Mouse (Mus musculus) liver, embryonic 16.5 days (tissue): ENCODE measurements around the gene 9230102O04Rik. TPM values are rescaled to one million over a fixed set of nuclear protein-coding genes. Genes with fewer than 3 reads are reported as not detected.
A peak's percentile ranks its signal among the peaks of the same experiment; 100 is the strongest.

Source experiments
- ATAC-seq: fragments of 200-750 bp; cut with Nextera tagmentation; 2 replicates; pipeline ENCODE4 v1.8.0; 2017; ENCODE audit warnings: low read depth, mild to moderate bottlenecking, moderate number of reproducible peaks, moderate library complexity
- H3K27ac ChIP-seq: fragments of 300-500 bp; sonication (generic); 2 replicates; pipeline ENCODE4 v1.5.1; 2014; ENCODE audit warnings: mild to moderate bottlenecking, low read length
- H3K27me3 ChIP-seq: fragments of 300-500 bp; sonication (generic); 2 replicates; pipeline ENCODE4 v1.6.1; 2014; ENCODE audit warnings: low read depth, low read length, mixed read lengths; ENCODE audit not compliant: control insufficient read depth, insufficient read depth
- H3K36me3 ChIP-seq: fragments of 300-500 bp; sonication (generic); 2 replicates; pipeline ENCODE4 v1.6.1; 2014; ENCODE audit warnings: mild to moderate bottlenecking; ENCODE audit not compliant: control insufficient read depth, insufficient read depth
- H3K4me1 ChIP-seq: fragments of 300-500 bp; sonication (generic); 2 replicates; pipeline ENCODE4 v1.6.1; 2014; ENCODE audit warnings: low read depth, low read length, mixed read lengths; ENCODE audit not compliant: control insufficient read depth
- H3K4me2 ChIP-seq: fragments of 300-500 bp; sonication (generic); 2 replicates; pipeline ENCODE4 v1.6.1; 2014; ENCODE audit warnings: low read depth, low read length, mixed read lengths
- H3K4me3 ChIP-seq: fragments of 300-500 bp; sonication (generic); 2 replicates; pipeline ENCODE4 v1.5.1; 2014; ENCODE audit warnings: low read depth, mild to moderate bottlenecking, low read length
- H3K9ac ChIP-seq: fragments of 300-500 bp; sonication (generic); 2 replicates; pipeline ENCODE4 v1.6.1; 2014; ENCODE audit warnings: low read depth, low read length
- H3K9me3 ChIP-seq: fragments of 300-500 bp; sonication (generic); replicated peaks from 2 replicates; pipeline ENCODE4 v1.6.1; 2016; ENCODE audit warnings: low read length; ENCODE audit not compliant: control insufficient read depth
- WGBS: fragments of 180-500 bp; shearing (Covaris S2); extraction: QIAGEN DNeasy Blood & Tissue Kit; methylation state at CpG from one replicate; pipeline ENCODE4 v1.1.7; 2014; ENCODE audit not compliant: insufficient replicate concordance; 5-methylcytosine and 5-hydroxymethylcytosine counted together
- polyA plus RNA-seq: library from polyadenylated mRNA; unstranded; fragments of >200 nt; fragmentation: Nextera tagmentation; extraction: Ambion mirVana; gene quantifications from 2 replicates; pipeline ENCODE4 v1.2.1, GENCODE M21; 2015

The 9230102O04Rik gene
- polyA plus RNA-seq, 1 experiment from 2014 or later: not detected

DNA sequence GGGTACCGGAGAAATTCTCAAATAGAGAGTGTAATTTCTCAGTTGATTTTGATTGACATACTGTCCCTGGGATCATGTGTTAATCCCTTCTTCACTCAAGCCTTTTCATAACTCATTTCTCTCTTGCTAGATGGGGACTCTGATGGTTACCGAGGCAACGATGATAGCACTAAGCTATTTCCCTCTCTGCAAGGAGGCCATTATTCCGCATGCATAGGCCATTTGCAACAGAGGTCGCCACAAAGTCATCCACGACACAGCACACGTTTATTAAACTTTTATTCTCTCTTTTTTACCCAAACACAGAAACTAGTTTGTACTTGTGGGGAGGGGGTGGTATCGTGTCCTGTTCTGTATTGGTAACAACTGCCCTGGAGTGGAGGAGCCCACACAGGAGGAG lies 8.5 kb upstream of the 9230102O04Rik start:
- no peaks in the 10 kb centered on the region; the same call in 1 of the 2 replicates for H3K4me1 ChIP-seq
- 17% methylated on average over 8 of the region's 8 CpGs for WGBS
- no peak overlapping the region for H3K9ac ChIP-seq
- H3K9me3 ChIP-seq: no peaks in the 10 kb centered on the region
- H3K27me3 ChIP-seq: peaks cover 61% of the 10 kb centered on the region
- no peaks in the 10 kb centered on the region for H3K36me3 ChIP-seq
- H3K4me2 ChIP-seq: no peak overlapping the region
- no peak overlapping the region for H3K4me3 ChIP-seq
- H3K27ac ChIP-seq: no peak overlapping the region
- ATAC-seq: no peak

DNA sequence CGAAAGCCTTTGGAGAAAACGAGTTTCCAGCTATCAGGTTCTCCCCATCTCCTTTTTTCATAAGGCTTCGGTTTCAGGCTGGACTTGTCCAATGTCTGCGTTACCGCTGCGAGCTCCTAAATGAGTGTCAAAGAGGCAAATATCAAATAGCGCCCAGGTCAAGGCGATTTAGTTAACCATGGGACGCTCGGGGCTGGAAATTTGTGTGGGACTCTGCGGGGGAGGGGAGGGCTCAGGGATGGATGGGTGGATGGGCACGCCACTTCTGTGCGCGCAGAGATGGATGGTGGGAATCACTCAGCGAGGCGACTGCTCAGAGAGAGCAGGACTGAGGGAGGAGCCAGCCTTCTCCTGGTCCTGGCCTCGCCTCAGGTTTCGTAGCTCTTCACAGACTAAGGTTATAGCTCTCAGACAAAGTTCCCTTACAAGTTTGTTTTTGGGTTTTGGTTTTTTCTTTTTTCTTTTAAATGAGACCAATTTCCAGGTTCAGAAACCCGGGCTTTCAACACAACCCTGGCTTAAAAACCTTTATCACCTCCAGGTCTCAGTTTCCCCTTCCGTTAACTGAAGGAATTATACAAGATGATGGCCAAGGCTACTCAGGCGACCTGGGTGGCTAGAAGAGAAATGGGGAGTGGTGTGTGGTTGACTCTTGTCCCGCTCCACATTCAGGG lies 6.9 kb upstream of the 9230102O04Rik start:
- Histone ChIP-seq H3K27me3 (peaks cover 73% of the 10 kb centered on the region), H3K9ac (no peak overlapping the region), H3K4me3 (0 out of 2 replicates have a peak overlapping the region, but pooled peaks have one; percentile 8), H3K4me2 (no peak overlapping the region), H3K4me1 (no peaks in the 10 kb centered on the region), H3K27ac (no peak overlapping the region), H3K36me3 (no peaks in the 10 kb centered on the region), H3K9me3 (no peaks in the 10 kb centered on the region)
- 3% methylated on average over 22 of the region's 22 CpGs for WGBS
- no peak for ATAC-seq

DNA sequence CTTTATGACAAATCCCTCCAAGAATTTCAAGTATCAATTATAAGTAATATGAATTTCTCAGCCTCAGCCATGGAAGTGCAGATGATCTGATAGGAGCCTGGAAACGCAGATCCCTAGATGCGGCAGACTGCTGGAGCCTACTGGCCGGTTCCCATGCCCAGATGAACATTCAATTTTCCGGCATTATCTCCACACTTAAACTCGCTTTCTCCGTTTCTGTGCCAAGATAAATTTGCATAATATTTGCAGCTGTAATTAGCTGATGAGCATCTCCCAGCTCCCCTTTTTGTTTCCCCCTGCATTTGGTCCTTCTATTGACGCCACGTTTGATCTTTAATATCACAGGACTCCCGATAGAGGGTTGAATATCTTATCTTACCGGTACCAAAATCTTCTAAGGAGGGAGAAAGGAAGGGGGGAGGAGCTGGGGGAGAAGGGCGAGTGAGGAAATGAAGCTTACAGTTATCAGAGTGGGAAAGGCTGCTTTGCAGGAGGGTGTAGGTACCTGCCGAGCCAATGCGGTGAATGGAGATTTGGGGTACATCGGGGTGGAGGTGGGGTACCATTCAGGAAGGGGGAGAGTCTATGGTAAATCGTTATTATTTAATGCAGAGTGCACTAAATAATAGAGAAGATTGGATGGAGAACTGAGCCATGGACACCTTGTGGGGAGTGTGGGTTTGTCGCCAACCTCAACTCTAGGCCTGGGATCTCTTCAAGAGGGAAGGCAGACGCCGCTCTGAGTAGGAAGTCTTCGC lies 5.7 kb upstream of the 9230102O04Rik start:
- H3K27ac ChIP-seq: no peak overlapping the region
- H3K27me3 ChIP-seq: peaks cover 84% of the 10 kb centered on the region
- H3K9me3 ChIP-seq: no peaks in the 10 kb centered on the region
- no peaks in the 10 kb centered on the region for H3K36me3 ChIP-seq
- H3K4me3 ChIP-seq: no peak overlapping the region
- no peak overlapping the region for H3K9ac ChIP-seq
- H3K4me2 ChIP-seq: no peak overlapping the region
- no peak for ATAC-seq
- 2% methylated on average over 19 of the region's 19 CpGs for WGBS
- H3K4me1 ChIP-seq: no peaks in the 10 kb centered on the region

DNA sequence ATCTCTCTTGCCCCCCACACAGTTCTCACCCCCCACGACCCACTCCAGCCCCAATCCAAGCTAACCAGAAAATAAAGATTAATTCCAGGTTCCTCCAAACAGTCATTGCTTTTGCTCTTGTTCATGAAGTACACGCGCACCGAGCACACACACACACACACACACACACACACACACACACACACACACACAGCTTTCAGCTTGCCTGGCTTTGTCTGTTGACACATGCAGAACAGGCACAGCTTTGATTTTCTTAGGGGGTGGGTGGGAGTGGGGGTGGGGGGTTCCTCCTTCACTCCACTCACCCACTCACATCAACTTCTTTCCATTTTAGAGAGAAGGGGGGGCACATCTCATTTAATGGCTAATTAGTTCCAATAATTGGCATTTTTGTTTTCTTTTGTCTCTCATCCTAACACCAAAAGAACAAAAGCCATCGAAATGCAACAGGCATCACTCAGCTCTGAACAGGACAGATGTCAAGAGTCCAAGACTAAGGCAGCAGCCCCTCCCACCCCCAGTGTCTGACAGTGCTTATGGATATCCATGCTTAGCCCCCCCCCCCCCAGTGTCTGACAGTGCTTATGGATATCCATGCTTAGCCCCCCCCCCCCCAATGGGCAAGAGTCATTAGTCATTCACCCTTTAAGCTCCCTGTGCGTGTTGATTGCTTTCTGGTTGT lies 4.1 kb upstream of the 9230102O04Rik start:
- no peaks in the 10 kb centered on the region; the same call in 1 of the 2 replicates for H3K4me1 ChIP-seq
- no peaks in the 10 kb centered on the region for H3K36me3 ChIP-seq
- no peak overlapping the region for H3K9ac ChIP-seq
- peaks cover 91% of the 10 kb centered on the region for H3K27me3 ChIP-seq
- no peak for ATAC-seq
- H3K27ac ChIP-seq: no peak overlapping the region
- no peak overlapping the region for H3K4me3 ChIP-seq
- no peaks in the 10 kb centered on the region for H3K9me3 ChIP-seq
- no peak overlapping the region for H3K4me2 ChIP-seq
- WGBS: 5% methylated on average over 6 of the region's 6 CpGs

DNA sequence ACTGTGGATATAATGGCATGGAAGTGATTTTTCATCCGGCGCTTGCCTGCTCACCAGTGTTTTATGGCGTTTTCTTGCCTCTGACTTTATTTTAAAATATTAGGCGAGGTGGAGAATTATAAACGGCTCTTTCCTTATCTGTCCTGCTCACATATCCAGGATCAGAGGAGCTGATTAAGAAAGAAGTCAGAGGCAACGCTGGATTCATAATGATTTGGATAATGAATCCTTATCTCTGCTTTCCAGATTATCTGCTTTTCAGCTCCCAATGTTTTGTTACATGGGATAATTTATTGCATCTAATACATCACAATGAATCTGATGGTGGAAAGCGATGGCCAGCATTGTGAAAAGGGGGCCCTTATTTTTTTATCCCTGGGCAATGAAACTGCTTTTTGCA lies 3.2 kb upstream of the 9230102O04Rik start:
- Histone ChIP-seq H3K27ac (no peak overlapping the region), H3K36me3 (no peaks in the 10 kb centered on the region), H3K4me1 (no peaks in the 10 kb centered on the region; the same call in 1 of the 2 replicates), H3K9ac (no peak overlapping the region), H3K27me3 (peaks cover 90% of the 10 kb centered on the region), H3K4me3 (no peak overlapping the region), H3K4me2 (no peak overlapping the region), H3K9me3 (no peaks in the 10 kb centered on the region)
- WGBS: 7% methylated on average over 7 of the region's 7 CpGs
- ATAC-seq: no peak

DNA sequence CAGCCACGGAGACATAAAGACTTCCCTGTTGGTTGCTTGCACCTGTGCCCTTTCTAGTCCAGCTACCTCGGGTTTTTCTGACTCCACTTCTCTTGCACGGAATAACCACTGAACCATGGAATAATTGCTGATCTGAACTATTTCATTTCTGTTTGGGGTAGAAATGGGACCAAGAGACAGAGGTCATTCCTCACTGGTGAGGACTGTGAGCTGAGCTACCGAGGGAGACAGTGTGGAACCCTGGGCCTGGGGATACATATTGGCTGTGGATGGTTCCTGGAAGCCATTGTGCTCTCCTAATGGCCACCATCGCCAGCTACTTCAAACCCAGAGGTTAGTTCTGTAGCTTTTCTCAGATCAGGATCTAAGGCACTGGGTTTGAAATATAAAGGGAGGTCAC lies 1.6 kb upstream of the 9230102O04Rik start:
- H3K4me3 ChIP-seq: no peak overlapping the region

DNA sequence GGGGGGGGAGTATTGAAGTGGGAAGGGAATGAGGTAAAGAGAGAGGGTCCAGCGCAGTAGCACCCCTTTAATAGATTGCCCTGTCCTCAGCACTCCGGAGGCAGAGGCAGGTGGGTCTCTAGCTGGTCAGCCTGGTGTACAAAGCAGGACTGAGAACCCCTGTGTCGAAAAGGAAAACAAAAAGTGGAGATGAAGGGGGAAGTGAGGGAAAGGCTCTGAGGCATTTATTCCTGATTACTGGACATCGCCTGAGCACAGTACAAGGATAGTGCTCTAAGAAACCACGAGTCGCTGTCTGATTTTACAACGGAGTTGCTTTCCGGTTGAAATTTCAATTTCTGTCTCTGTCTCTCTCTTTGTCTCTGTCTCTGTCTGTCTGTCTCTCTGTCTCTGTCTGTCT lies 911 bp upstream of the 9230102O04Rik start:
- H3K27me3 ChIP-seq: peaks cover 90% of the 10 kb centered on the region

More for the DNA sequence above, 1.6 kb upstream of the 9230102O04Rik start:
- Histone ChIP-seq H3K27me3 (peaks cover 90% of the 10 kb centered on the region), H3K36me3 (no peaks in the 10 kb centered on the region), H3K4me2 (no peak overlapping the region), H3K9ac (no peak overlapping the region), H3K9me3 (no peaks in the 10 kb centered on the region), H3K27ac (no peak overlapping the region), H3K4me1 (no peaks in the 10 kb centered on the region; the same call in 1 of the 2 replicates)
- no peak for ATAC-seq
- 5% methylated on average over 5 of the region's 5 CpGs for WGBS

DNA sequence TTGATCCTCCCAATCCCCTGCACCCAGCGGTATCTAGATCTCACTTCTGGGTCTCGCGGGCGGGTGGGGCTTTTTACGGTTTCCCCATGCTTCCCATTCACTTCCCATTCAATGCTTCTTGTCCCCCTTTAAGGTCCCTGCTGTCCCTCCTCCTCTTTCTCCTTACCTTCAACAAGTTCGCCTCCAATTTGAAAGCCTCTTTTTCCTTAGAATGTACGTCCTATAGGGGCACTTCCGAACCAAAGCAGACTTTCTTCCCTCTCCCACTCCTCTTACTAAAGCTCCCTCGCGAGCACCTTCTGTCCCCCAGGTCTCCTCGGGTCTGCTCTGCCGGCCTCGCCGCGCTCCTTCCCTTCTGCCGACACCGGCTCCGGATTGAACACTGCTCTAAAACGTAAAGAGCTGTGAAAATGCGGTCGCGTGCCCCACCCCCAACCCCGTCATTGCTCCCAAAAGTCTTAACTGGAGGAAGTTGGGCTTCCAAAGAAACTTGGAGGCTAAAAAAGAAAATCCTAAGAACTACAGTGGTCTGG lies 377 bp upstream of the 9230102O04Rik start, which contains the start of gene Gata3:
TSS of gene Gata3 (minus strand) at position 384 of the 533 bp plus-strand sequence.
- 0% methylated on average over 23 of the region's 23 CpGs for WGBS
- Histone ChIP-seq H3K4me3 (peak within 1 kb of the TSS; percentile 40), H3K36me3 (no peaks in the 10 kb centered on the region), H3K9me3 (no peaks in the 10 kb centered on the region), H3K4me1 (no peaks in the 10 kb centered on the region; the same call in 1 of the 2 replicates), H3K27ac (no peak within 1 kb of the TSS), H3K27me3 (peaks cover 90% of the 10 kb centered on the region), H3K9ac (no peak within 1 kb of the TSS), H3K4me2 (peak within 1 kb of the TSS; percentile 56)
- ATAC-seq: no peak

More for the DNA sequence above, 911 bp upstream of the 9230102O04Rik start:
- no peaks in the 10 kb centered on the region for H3K36me3 ChIP-seq
- 2% methylated on average over 8 of the region's 8 CpGs for WGBS
- no peak overlapping the region for H3K4me3 ChIP-seq
- no peaks in the 10 kb centered on the region for H3K9me3 ChIP-seq
- H3K4me2 ChIP-seq: no peak overlapping the region
- no peak overlapping the region for H3K27ac ChIP-seq
- ATAC-seq: no peak
- H3K4me1 ChIP-seq: no peaks in the 10 kb centered on the region; the same call in 1 of the 2 replicates
- no peak overlapping the region for H3K9ac ChIP-seq
